Mouse (Mus musculus) olfactory bulb, adult 2 months (tissue): ENCODE results near the gene Plekhh3.

Experiments
- CTCF ChIP-seq: fragments of 200-500 bp; IDR thresholded peaks from 2 replicates; pipeline ENCODE4 v1.5.1; 2012; ENCODE audit warnings: low read depth, mild to moderate bottlenecking, low read length, moderate library complexity; ENCODE audit not compliant: insufficient read depth
- POLR2A ChIP-seq: fragments of 200-500 bp; IDR thresholded peaks from 2 replicates; pipeline ENCODE4 v1.6.1; 2012; ENCODE audit warnings: mild to moderate bottlenecking, low read depth, low read length, moderate library complexity; ENCODE audit not compliant: insufficient read depth

GRCm38 (mm10) chr11:101130056-101130756 lies 40.9 kb downstream of the Plekhh3 start:
- TF ChIP-seq CTCF (no peak), POLR2A (no peak)
